Mouse (Mus musculus) CH12.LX (cell line): ENCODE data around the gene Tob1. TPM values are rescaled to one million over a fixed set of nuclear protein-coding genes. Genes with fewer than 3 reads are reported as not detected.

ENCODE experiments used
- DNase-seq: peaks from one replicate; pipeline ENCODE4 v3.0.0-alpha.2; 2013; ENCODE audit errors: extremely low read depth
- H3K27ac ChIP-seq: 2 replicates; pipeline ENCODE4 v1.5.1; 2012; ENCODE audit warnings: low read depth, mild to moderate bottlenecking, control low read depth, moderate library complexity; ENCODE audit not compliant: insufficient read depth
- H3K27me3 ChIP-seq: replicated peaks from 2 replicates; pipeline ENCODE3; 2012; ENCODE audit warnings: inconsistent platforms
- H3K36me3 ChIP-seq, 2 experiments: replicated peaks in 1 of 2; 2 replicates each; pipeline versions ENCODE3 to v1.6.1; 2012; ENCODE audit warnings: inconsistent platforms in 1 of 2, low read length in 1 of 2, mild to moderate bottlenecking in 1 of 2, mixed read lengths in 1 of 2, moderate library complexity in 1 of 2; ENCODE audit not compliant: control insufficient read depth in 1 of 2, insufficient read depth in 1 of 2
- H3K4me1 ChIP-seq, 2 experiments: 2 replicates each; pipeline ENCODE4 v1.6.1; 2012; ENCODE audit warnings: inconsistent platforms in 1 of 2, moderate library complexity in 1 of 2; ENCODE audit not compliant: insufficient read depth in 2 of 2, control insufficient read depth in 1 of 2
- H3K4me2 ChIP-seq: 2 replicates; pipeline ENCODE4 v1.6.1; 2012; ENCODE audit warnings: low read depth, mild to moderate bottlenecking, control low read depth; ENCODE audit not compliant: poor library complexity, insufficient read depth, severe bottlenecking
- H3K4me3 ChIP-seq, 3 experiments: fragments of 150-350 bp in 1 of 3; sonication (generic) in 1 of 3; replicated peaks in 1 of 3; 2 replicates each; pipeline versions ENCODE3 to v1.5.1; 2011 to 2012; ENCODE audit warnings: low read depth in 2 of 3, low read length in 2 of 3, mild to moderate bottlenecking in 2 of 3, moderate library complexity in 2 of 3, control low read depth in 1 of 3, improper control_type of control experiment in 1 of 3, inconsistent platforms in 1 of 3, mixed read lengths in 1 of 3; ENCODE audit not compliant: poor library complexity in 1 of 3
- H3K79me2 ChIP-seq: replicated peaks from 2 replicates; pipeline ENCODE4 v1.6.1; 2012; ENCODE audit warnings: mild to moderate bottlenecking, moderate library complexity; ENCODE audit not compliant: control insufficient read depth, poor library complexity, insufficient read depth, severe bottlenecking; ENCODE audit errors: extremely low read depth
- H3K9ac ChIP-seq: 2 replicates; pipeline ENCODE4 v1.6.1; 2012; ENCODE audit warnings: low read depth, mild to moderate bottlenecking, control low read depth, moderate library complexity; ENCODE audit not compliant: insufficient read depth
- H3K9me3 ChIP-seq: replicated peaks from 2 replicates; pipeline ENCODE3; 2012; ENCODE audit warnings: low read length, inconsistent platforms, mixed read lengths
- CHD2 ChIP-seq: IDR thresholded peaks from 2 replicates; pipeline ENCODE4 v1.6.1; 2011; ENCODE audit warnings: low read length, improper control_type of control experiment
- CTCF ChIP-seq, 2 experiments: IDR thresholded peaks in 1 of 2; conservative IDR thresholded peaks in 1 of 2; 2 replicates each; pipeline ENCODE4 v1.5.1; 2011 to 2012; ENCODE audit warnings: low read depth in 2 of 2, low read length in 2 of 2, improper control_type of control experiment in 1 of 2, inconsistent platforms in 1 of 2, mild to moderate bottlenecking in 1 of 2, moderate library complexity in 1 of 2
- ELF1 ChIP-seq: IDR thresholded peaks from 2 replicates; pipeline ENCODE4 v1.6.1; 2014; ENCODE audit warnings: low read depth, mild to moderate bottlenecking, inconsistent platforms, low read length, improper control_type of control experiment
- HCFC1 ChIP-seq: IDR thresholded peaks from 2 replicates; pipeline ENCODE4 v1.6.1; 2012; ENCODE audit warnings: low read depth, mild to moderate bottlenecking, inconsistent platforms, low read length, improper control_type of control experiment
- IRF4 ChIP-seq: IDR thresholded peaks from 2 replicates; pipeline ENCODE4 v1.6.1; 2014; ENCODE audit warnings: low read depth, mild to moderate bottlenecking, inconsistent platforms, low read length, improper control_type of control experiment
- KAT2A ChIP-seq: IDR thresholded peaks from 2 replicates; pipeline ENCODE4 v1.6.1; 2012; ENCODE audit warnings: low read length, improper control_type of control experiment, inconsistent platforms; ENCODE audit not compliant: insufficient replicate concordance
- MAFK ChIP-seq: IDR thresholded peaks from 2 replicates; pipeline ENCODE4 v1.6.1; 2011; ENCODE audit warnings: low read length, improper control_type of control experiment; ENCODE audit not compliant: insufficient replicate concordance
- MEF2A ChIP-seq: IDR thresholded peaks from 2 replicates; pipeline ENCODE4 v1.6.1; 2014; ENCODE audit warnings: low read depth, mild to moderate bottlenecking, inconsistent platforms, low read length, improper control_type of control experiment, borderline replicate concordance
- NELFE ChIP-seq: IDR thresholded peaks from 2 replicates; pipeline ENCODE4 v1.6.1; 2011; ENCODE audit warnings: low read depth, low read length, improper control_type of control experiment
- NRF1 ChIP-seq: IDR thresholded peaks from 2 replicates; pipeline ENCODE4 v1.6.1; 2014; ENCODE audit warnings: low read depth, mild to moderate bottlenecking, inconsistent platforms, low read length, improper control_type of control experiment, moderate library complexity
- RAD21 ChIP-seq: IDR thresholded peaks from 2 replicates; pipeline ENCODE4 v1.6.1; 2011; ENCODE audit warnings: low read depth, mild to moderate bottlenecking, low read length, improper control_type of control experiment, moderate library complexity
- RCOR1 ChIP-seq: conservative IDR thresholded peaks from 2 replicates; pipeline ENCODE4 v1.6.1; 2012; ENCODE audit warnings: low read depth, mild to moderate bottlenecking, inconsistent platforms, low read length, improper control_type of control experiment
- TCF12 ChIP-seq: IDR thresholded peaks from 2 replicates; pipeline ENCODE4 v1.6.1; 2014; ENCODE audit warnings: low read depth, mild to moderate bottlenecking, inconsistent platforms, low read length, improper control_type of control experiment
- UBTF ChIP-seq: IDR thresholded peaks from 2 replicates; pipeline ENCODE4 v1.6.1; 2012; ENCODE audit warnings: low read depth, mild to moderate bottlenecking, inconsistent platforms, low read length, improper control_type of control experiment, moderate library complexity
- USF2 ChIP-seq: conservative IDR thresholded peaks from 2 replicates; pipeline ENCODE4 v1.6.1; 2011; ENCODE audit warnings: low read depth, low read length, improper control_type of control experiment
- ZMIZ1 ChIP-seq: IDR thresholded peaks from 2 replicates; pipeline ENCODE4 v1.6.1; 2012; ENCODE audit warnings: low read depth, mild to moderate bottlenecking, inconsistent platforms, low read length, improper control_type of control experiment
- dilution Hi-C: fragments of 300-500 bp; cut with MboI; formaldehyde crosslinking; loops from 2 replicates; pipeline ENCODE4 v1.14.3; 2020; ENCODE audit warnings: low sequenced_read_pairs; ENCODE audit not compliant: extremely low pct_unique_long_range_greater_than_20kb, extremely low pct_ligation_motif_present
- in situ Hi-C: fragments of 300-500 bp; cut with MboI; formaldehyde crosslinking; loops from 3 replicates; pipeline ENCODE4 v1.14.3; 2019; ENCODE audit warnings: low sequenced_read_pairs, low pct_ligation_motif_present, low pct_unique_long_range_greater_than_20kb, mixed read lengths
- polyA plus RNA-seq: library from polyadenylated mRNA; unstranded; fragments of >175 nt; gene quantifications from 2 replicates; pipeline ENCODE4 v1.2.1, GENCODE M21; 2012; ENCODE audit warnings: low read depth; ENCODE audit not compliant: insufficient read length
- total RNA-seq, 2 experiments: library from RNA; depleted of rRNA; stranded (reverse); fragments of 300-350 nt in 1 of 2; fragments of >200 nt in 1 of 2; gene quantifications; 2 replicates each; pipeline ENCODE4 v1.2.3; 2012 to 2014

Gene Tob1
- total and polyA plus RNA-seq, 3 experiments: 9.0 to 14.3 (median 10.6) TPM

DNA sequence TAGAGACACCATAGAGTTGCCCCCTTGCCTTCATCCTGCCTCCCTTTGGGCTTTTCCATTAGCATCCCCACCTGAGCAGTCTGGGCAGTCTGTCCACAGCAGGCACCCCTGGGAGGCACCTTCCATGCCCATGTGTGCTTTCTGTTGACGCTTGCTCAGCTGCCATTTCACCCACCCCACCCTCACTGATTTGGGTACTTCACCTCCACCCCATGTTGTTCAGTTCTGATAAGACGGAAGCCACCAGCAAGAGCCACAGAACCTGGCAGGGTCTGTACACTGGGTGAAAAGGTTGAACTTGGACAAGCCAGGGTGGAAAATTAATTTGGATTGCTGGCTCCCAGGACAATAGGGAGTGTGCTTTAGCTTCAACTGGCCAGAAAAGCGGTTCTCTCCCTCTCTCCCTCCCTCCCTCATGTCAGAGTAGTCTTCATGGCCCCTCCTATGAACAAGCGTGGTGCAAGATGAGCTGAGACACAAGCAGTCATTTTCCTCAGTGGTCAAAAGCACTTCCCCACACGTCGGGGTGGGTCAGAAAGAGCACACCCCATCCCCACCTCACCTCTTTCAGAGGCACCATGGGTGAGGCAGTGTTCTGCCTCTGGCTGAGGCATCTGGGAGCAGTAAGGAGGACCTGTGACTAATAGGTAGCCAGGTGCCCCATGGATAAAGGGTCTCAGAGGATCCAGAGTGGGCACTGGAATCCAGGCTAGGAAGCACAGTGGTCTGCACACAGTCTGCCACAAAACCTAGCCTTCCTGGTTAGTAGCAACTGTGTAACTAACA is 50.5 kb downstream of the Tob1 start:
- Histone ChIP-seq H3K4me2 (no peak overlapping the region), H3K9ac (no peak overlapping the region), H3K4me3 (no peak overlapping the region), H3K27ac (no peak overlapping the region), H3K36me3 (no peaks in the 10 kb centered on the region), H3K4me1 (peaks cover 10 to 45% of the 10 kb centered on the region in 2 experiments; a peak in 3 of 4 replicates), H3K9me3 (peaks cover 8% of the 10 kb centered on the region), H3K79me2 (no peaks in the 10 kb centered on the region), H3K27me3 (no peaks in the 10 kb centered on the region)
- in situ Hi-C loops (loop anchor here (25.0 kb wide), 1 partner anchor 299 kb away; the partner anchor contains the start of genes Gm20390, Nme1 and Nme2), dilution Hi-C loops (no loop called here)
- TF ChIP-seq ELF1 (no peak), USF2 (no peak), MEF2A (no peak), RAD21 (no peak), RCOR1 (no peak), ZMIZ1 (no peak), MAFK (no peak), NELFE (no peak), NRF1 (no peak), KAT2A (no peak), CHD2 (no peak), CTCF (conservative IDR thresholded peaks at IDR 0.05 in 1 of 2, IDR thresholded peaks at IDR 0.05 in 1 of 2; ENCODE audit: low read depth in 2 of 2, low read length in 2 of 2) (no peak), HCFC1 (no peak), TCF12 (no peak), UBTF (no peak), IRF4 (no peak)
- no peak for DNase-seq

Other genes starting within 250 kb of the Tob1 start
- 717 and 896 TPM in 2 replicates for gene Gm20390, start 243.2 kb upstream of the Tob1 start, total RNA-seq (2012; rRNA removed)
- gene Gm20390, start 243.2 kb upstream of the Tob1 start, total RNA-seq (2014; rRNA removed): 136 and 137 TPM in 2 replicates
- 691 and 791 TPM in 2 replicates for gene Gm20390, start 243.2 kb upstream of the Tob1 start, polyA plus RNA-seq
- gene Nme1, start 242.9 kb upstream of the Tob1 start, total RNA-seq (2012; rRNA removed): 187 and 253 TPM in 2 replicates
- gene Nme1, start 242.9 kb upstream of the Tob1 start, total RNA-seq (2014; rRNA removed): 443 and 488 TPM in 2 replicates
- gene Nme1, start 242.9 kb upstream of the Tob1 start, polyA plus RNA-seq: 129 and 170 TPM in 2 replicates
- gene Spag9, start 215.4 kb upstream of the Tob1 start, total RNA-seq (2012; rRNA removed): 21.0 TPM in 2 replicates
- gene Spag9, start 215.4 kb upstream of the Tob1 start, total RNA-seq (2014; rRNA removed): 22.5 and 22.6 TPM in 2 replicates
- 30.7 and 32.1 TPM in 2 replicates for gene Spag9, start 215.4 kb upstream of the Tob1 start, polyA plus RNA-seq
- 0.04 and 0.08 TPM in 2 replicates for gene Wfikkn2, start 34.6 kb downstream of the Tob1 start, total RNA-seq (2012; rRNA removed)
- 0.08 TPM in 1 of 2 replicates, not detected in the other for gene Wfikkn2, start 34.6 kb downstream of the Tob1 start, total RNA-seq (2014; rRNA removed)
- gene Wfikkn2, start 34.6 kb downstream of the Tob1 start, polyA plus RNA-seq: 0.10 and 0.11 TPM in 2 replicates
- 0.21 and 0.55 TPM in 2 replicates for gene Gm21885, start 70.4 kb downstream of the Tob1 start, total RNA-seq (2012; rRNA removed)
- not detected in 2 replicates for gene Gm21885, start 70.4 kb downstream of the Tob1 start, total RNA-seq (2014; rRNA removed)
- gene Gm21885, start 70.4 kb downstream of the Tob1 start, polyA plus RNA-seq: 0.30 and 0.33 TPM in 2 replicates
- gene Luc7l3, start 110.5 kb downstream of the Tob1 start, total RNA-seq (2012; rRNA removed): 57.7 and 82.3 TPM in 2 replicates
- gene Luc7l3, start 110.5 kb downstream of the Tob1 start, total RNA-seq (2014; rRNA removed): 69.8 and 82.2 TPM in 2 replicates
- gene Luc7l3, start 110.5 kb downstream of the Tob1 start, polyA plus RNA-seq: 246 and 318 TPM in 2 replicates
- gene Ankrd40, start 116.5 kb downstream of the Tob1 start, total RNA-seq (2012; rRNA removed): 55.7 and 56.0 TPM in 2 replicates
- gene Ankrd40, start 116.5 kb downstream of the Tob1 start, total RNA-seq (2014; rRNA removed): 62.0 and 64.5 TPM in 2 replicates
- 97.4 and 98.8 TPM in 2 replicates for gene Ankrd40, start 116.5 kb downstream of the Tob1 start, polyA plus RNA-seq
- 0.08 and 0.21 TPM in 2 replicates for gene Abcc3, start 181.5 kb downstream of the Tob1 start, total RNA-seq (2012; rRNA removed)
- 0.15 and 0.40 TPM in 2 replicates for gene Abcc3, start 181.5 kb downstream of the Tob1 start, total RNA-seq (2014; rRNA removed)
- gene Abcc3, start 181.5 kb downstream of the Tob1 start, polyA plus RNA-seq: 0.46 and 0.66 TPM in 2 replicates